Mouse (Mus musculus) ovary, postnatal 14 days (tissue): ENCODE measurements around the gene 1700025G04Rik.
"Not testable (repeated sequence)": the region's sequence is repeated elsewhere in the genome, so short reads cannot be mapped to it uniquely, and the experiment has no call there.

ENCODE experiments used
- DNase-seq: peaks from one replicate; pipeline ENCODE4 v3.0.0; 2022; ENCODE audit warnings: low spot score

1700025G04Rik gene

DNA sequence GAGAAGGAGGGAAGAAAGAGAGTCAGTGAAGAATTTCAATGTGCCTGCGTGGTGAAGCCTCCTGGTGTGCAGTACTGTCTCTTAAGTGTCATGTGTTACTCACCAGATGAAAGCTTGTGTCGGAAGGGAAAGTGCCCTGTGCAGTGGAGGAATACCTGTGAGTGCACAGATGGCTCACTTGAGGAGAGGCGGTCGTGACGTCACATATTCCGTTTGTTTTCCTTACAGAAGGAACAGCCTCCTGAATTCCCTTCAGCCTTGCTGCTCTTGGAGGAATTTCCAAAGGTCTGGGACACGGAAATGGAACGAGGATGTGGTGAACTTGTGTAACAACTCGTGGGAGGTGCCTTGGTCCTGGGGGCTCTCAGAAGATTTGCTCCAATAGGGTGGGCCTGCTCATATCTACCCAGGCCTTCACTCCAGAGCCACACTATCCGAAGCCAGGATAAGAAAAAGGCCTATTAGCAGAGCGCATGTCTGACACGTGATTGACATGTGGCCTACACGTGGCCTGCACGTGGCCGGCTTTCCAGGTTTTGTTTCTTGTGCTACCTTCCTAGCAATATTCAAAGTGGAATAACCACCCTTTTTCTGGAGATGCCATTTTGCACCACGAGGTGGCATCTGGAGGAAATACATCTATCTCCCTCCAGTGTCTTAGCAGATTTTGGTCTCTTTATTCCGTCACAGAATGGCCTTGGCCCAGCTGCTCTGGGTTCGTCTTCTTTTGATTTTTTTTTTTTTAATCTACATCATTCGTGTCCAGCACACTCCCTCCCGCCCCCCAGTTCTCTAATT, 238.7 kb downstream of the 1700025G04Rik start:
- DNase-seq: no peak

- no peak for DNase-seq
Measured at GRCm38 (mm10) chr1:151849993-151850608, 239.8 kb downstream of the 1700025G04Rik start.

- no peak for DNase-seq
Measured at GRCm38 (mm10) chr1:151848286-151848685, 241.6 kb downstream of the 1700025G04Rik start.

GRCm38 (mm10) chr1:151845926-151846782, 243.8 kb downstream of the 1700025G04Rik start:
- no peak for DNase-seq

GRCm38 (mm10) chr1:151845252-151845832, 244.6 kb downstream of the 1700025G04Rik start:
- no peak for DNase-seq

- DNase-seq: not testable (repeated sequence)
Measured at GRCm38 (mm10) chr1:151840345-151840744, 249.6 kb downstream of the 1700025G04Rik start.

DNA sequence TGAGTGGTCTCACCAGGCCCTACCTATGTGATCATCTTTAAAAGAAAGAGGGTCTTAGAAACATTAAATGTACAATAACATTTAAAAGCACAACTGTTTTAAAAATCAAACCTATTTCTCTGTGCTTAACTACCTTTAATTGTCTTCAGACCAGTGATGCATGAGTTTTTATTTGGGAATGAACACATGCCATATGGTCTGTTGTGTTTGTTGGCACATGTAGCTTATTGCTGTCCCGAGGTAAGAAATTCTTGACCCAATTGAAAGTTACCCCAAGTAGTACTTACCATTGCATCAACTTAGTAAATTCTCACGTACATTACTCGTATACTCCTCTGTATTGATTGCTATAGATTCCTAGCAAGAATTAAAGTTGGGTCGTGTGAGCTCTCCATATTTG, 254.7 kb downstream of the 1700025G04Rik start:
- DNase-seq: no peak

DNA sequence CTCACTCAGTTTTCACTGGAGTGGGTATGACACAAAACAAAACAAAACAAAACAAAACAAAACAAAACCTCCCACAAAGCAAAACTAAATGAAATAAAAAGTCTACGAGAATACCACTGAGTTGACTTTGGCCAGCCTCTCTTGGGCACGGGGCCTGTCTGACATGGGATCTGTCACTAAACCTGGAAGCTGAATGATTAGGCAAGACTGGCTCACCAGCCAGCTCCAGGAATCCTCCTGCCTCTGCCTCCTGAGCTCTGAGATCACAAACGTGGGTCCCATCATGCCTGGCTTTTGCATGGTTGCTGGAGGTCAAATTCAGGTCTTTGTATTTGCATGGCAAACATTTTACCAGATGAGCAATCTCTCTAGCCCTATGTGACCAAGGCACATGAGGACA, 258.1 kb downstream of the 1700025G04Rik start:
- DNase-seq: no peak

DNA sequence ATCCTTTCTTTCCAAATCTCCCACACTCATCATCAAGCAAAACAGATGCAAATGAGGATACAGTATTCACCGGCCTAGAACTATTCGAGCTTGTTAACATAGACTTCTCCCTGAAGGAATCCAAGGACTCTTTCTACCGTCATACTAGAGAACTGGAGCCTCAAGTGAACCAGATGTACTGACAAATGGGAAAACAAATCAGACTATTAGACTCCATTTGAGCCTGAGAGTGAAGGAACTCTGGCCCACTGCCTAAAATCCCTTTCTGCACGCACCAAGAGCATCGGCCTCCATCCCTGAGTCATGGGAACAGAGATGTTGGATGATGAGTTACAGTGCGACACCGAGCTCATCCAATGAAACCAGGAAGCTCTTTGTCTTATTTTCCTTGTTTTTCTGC, 264.9 kb downstream of the 1700025G04Rik start:
- no peak for DNase-seq

- DNase-seq: peak; percentile 77
Measured at GRCm38 (mm10) chr1:151820457-151820856, 269.5 kb downstream of the 1700025G04Rik start.

DNA sequence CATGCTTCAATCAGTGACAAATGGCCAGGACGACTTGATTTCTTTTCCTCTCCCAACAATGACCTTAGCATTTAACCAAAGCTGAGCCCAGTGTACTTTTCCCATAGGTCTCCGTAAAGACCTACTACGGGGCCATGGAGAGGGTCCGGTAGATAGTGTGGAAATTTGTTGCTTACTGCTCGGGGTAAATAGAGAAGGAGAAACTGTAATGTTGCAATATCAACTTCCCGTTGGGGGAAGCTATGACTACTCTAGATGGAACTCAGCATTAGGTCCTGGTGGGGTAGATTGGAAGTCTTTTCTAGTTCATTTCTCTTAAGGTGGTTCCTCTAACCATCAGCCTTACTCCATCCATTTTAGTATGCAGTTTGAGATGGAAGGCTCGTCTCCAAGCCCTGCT, 270.7 kb downstream of the 1700025G04Rik start:
- DNase-seq: no peak

GRCm38 (mm10) chr1:151816051-151816450, 273.9 kb downstream of the 1700025G04Rik start:
- DNase-seq: no peak

DNA sequence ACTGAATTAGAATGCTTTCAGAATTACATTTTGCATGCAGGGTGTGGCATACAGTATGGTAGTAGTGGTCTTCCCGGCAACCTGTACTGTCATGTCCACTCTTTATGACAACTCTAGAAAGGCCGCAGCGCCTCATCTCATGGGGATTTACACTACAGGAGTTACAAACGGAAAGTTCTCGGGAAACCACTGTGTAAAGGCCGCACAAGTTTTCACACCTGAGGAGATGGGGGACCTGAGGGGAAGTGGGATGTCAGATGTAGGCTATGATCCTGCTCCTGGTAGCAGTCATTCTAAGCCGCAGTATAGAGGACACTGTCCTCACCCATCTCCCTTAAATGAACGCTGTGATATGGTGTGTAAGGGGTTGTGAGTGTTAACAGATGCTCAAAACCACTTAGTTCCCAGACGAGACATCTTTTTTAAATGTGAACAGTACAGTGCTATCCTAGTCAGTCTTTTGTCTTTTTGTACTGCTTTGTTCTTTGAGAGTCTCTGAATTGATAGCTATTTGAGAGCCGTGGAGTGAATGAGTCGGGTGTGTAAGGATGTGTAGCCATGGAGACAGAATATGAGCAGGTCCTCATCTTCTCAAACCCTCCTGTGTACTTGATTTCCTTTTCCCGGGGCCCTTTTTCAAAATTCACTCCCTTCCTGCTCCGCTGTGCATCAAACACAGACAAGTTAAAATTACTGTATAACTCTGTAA, 277.8 kb downstream of the 1700025G04Rik start:
- no peak for DNase-seq

- no peak for DNase-seq
Measured at GRCm38 (mm10) chr1:151811456-151811855, 278.5 kb downstream of the 1700025G04Rik start.

- DNase-seq: no peak
Measured at GRCm38 (mm10) chr1:151810628-151811421, 279.1 kb downstream of the 1700025G04Rik start.

DNA sequence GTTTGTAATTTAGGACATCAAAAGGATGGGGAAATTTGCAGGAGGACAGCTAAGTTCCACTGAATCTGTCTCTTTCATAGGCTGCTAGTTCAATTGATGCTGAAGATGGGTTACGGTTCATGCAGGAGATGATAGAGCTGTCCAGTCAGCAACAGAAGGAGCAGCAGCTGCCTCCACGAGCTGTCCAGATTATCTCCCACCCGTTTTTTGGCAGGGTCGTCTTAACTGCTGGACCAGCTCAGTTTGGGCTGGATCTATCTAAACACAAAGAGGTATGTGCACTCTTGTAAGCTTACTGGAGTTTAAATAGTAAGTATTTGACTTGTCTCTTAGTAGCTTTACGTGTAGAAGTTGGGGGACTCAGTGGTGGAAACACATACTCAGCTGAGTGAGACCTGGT, 282.6 kb downstream of the 1700025G04Rik start:
- no peak for DNase-seq

GRCm38 (mm10) chr1:151802795-151803194, 287.1 kb downstream of the 1700025G04Rik start:
- DNase-seq: not testable (repeated sequence)
